Mouse (Mus musculus) right cerebral cortex, postnatal 14 days (tissue): Measurements from ENCODE around the gene Mtmr11.

Source experiments
- DNase-seq: peaks from one replicate; pipeline ENCODE4 v3.0.0; 2022

Gene Mtmr11

DNA sequence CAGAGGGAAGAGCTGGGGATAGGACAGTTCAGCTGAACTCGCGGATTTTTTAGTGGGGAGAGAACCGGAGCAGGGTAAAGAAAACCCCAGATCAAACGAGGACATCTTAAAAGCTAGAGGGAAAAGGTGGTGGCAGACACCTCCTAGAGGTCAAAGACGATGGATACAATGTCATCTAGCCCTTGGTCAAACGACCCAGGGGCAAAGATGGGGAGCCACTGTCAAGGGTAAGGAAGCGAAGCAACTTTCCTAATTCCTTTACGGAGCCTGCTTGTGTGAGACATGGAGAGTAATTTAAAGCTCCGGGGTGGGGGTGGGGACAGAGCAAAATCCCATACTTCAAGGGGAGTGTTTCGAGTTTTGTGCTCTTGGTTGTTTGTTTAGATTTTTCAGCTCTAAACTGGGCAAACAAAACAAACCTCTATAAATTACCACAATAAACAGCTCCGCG lies 57.4 kb downstream of the Mtmr11 start:
- no peak for DNase-seq

DNA sequence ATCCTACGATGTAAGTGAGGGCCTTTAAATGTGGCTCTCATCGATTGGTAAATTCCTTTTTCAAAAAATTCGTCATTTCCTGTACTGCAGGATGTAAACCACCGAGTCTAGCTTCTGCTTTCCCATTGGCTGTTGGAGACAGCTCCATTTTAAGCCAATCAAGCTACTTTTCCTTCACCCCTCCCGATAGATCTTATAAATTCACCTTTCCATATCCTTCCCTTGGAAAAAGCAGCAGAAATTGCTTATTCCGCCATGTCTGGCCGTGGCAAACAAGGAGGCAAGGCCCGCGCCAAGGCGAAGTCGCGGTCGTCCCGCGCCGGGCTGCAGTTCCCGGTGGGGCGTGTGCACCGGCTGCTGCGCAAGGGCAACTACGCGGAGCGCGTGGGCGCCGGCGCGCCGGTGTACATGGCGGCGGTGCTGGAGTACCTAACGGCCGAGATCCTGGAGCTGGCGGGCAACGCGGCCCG lies 57.9 kb downstream of the Mtmr11 start, which contains the start of the genes Bola1 and Hist2h2ab:
Gene Bola1 (minus strand): TSS at position 49 of the 470 bp plus-strand sequence.
Gene Hist2h2ab (plus strand): TSS at position 205 of the 470 bp plus-strand sequence.
- DNase-seq, result peak; percentile 66

DNA sequence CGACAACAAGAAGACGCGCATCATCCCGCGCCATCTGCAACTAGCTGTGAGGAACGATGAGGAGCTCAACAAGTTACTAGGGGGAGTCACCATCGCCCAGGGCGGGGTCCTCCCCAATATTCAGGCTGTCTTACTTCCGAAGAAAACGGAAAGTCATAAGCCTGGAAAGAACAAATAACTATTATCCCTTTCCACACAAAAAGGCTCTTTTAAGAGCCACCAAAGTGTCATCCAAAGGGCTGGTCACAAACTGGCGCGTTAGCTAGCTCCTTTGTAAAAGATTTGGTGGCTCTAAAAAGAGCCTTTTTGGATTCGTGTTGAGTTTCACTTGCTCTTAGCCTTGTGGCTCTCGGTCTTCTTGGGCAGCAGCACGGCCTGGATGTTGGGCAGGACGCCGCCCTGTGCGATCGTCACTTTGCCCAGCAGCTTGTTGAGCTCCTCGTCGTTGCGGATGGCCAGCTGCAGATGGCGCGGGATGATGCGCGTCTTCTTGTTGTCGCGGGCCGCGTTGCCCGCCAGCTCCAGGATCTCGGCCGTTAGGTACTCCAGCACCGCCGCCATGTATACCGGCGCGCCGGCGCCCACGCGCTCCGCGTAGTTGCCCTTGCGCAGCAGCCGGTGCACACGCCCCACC lies 58.4 kb downstream of the Mtmr11 start:
- peak; percentile 50 for DNase-seq

DNA sequence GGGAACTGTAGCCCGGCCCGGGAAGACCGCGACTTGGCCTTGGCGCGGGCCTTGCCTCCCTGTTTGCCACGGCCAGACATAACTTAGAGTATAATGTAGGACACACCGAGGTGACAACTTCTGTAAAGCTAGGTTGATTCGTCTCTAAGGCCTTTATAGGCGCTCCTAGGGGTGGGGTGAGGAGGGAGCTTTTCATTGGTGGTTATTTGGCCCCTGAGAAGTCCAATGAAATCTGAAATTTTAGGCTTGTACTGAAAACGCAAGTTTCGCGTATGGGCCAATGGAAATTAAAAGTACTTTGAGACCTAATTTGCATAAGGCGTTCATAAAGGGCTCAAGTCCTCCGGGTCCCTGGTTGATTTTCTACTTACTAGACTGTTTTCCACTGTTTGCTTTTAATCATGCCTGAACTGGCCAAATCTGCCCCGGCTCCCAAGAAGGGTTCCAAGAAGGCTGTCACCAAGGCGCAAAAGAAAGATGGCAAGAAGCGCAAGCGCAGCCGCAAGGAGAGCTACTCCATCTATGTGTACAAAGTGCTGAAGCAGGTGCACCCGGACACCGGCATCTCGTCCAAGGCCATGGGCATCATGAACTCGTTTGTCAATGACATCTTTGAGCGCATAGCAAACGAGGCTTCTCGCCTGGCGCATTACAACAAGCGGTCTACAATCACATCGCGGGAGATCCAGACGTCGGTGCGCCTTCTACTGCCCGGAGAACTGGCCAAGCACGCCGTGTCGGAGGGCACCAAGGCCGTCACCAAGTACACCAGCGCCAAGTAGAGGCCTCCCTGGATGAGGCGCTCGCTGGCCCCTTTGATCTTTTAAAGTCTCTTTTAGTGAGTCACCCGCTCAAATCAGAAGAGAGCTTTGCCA lies 59.2 kb downstream of the Mtmr11 start, which contains the start of the genes Hist2h2ac and Hist2h2be:
Gene Hist2h2ac (minus strand): TSS at position 116 of the 875 bp plus-strand sequence.
Gene Hist2h2be (plus strand): TSS at position 355 of the 875 bp plus-strand sequence.
- DNase-seq, result peak; percentile 42
